Mouse (Mus musculus): ENCODE measurements around the gene Nfx1.

Nfx1 gene

DNA sequence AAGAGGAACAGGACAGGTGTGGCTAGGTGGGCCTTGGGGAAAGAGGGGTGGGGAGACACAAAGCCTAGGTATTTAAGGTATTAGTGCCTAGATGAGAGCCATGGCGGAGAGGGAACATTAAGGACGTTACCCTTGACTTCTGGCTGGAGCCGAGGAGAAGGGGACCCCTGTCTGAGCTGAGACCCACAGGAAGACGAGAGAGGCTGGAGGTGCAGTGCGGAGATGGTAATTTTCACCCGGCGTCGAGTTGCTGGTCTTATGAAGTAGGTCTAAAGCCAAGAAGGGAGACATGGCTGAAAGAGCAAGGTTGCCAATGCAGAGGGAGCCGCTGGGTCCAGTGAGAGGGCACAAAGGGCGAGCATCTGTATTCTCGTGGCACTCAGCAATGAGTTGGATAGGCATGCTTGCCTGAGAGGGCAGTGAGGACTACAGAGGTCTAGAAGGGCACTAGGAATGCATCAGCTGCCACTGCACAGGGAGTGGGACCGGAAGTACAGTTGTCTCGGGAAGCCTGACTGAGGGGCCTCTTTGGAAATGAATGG lies 75.6 kb downstream of the Nfx1 start:
- no peak for DNase-seq (ENCODE audit: extremely low spot score, low spot score)

- DNase-seq (ENCODE audit: extremely low spot score, low spot score) = no peak
Observed at GRCm38 (mm10) chr4:41047524-41048271, 77.0 kb downstream of the Nfx1 start, which contains the start of gene Aqp7. TSS of gene Aqp7 (minus strand) at chr4:41048139.

- DNase-seq (ENCODE audit: extremely low spot score, low spot score) = no peak
Observed at GRCm38 (mm10) chr4:41048926-41049325, 78.2 kb downstream of the Nfx1 start.

DNA sequence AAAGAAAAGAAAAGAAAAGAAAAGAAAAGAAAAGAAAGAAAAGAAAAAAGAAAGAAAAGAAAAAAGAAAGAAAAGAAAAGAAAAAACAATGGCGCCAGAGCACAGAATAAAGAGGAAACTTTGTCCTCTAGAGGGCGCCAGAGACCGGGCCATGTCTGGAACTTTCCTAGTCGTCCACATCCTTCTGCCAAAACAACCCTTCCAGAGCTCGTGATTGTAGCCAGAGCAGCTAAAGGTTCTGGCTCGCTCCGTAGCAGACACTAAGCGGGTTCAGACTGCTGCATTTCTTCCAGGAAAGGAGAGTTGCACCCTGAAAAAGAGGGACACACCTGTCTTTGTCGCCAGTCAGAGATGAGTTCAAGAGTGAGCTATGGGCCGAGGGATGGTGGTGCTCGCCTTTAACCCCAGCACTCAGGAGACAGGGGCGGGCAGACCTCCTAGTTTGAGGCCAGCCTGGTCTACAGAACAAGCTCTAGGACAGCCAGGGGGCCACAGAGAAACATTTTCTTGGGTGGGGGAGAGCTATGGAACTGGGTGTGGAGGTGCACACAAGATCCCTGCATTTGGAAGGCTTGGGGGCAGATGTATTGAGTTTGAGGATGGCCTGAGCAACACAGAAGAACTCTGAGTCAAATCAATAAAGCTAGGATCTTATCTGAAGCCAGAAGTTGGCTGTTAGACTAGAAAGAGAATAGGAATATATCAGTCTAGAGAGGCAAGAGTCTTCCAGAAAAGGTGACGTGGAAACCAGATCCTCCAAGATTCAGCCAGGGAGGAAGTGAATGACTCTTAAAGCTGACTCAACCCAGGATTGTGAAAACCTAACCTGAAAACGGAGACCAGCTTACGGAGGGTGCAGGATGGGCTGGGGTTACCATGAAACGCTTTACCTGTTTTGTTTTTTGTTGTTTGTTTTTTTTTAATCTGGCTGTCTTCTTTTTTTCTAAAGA lies 80.3 kb downstream of the Nfx1 start:
- peak; percentile 86 for DNase-seq (ENCODE audit: extremely low spot score, low spot score)

- no peak for DNase-seq (ENCODE audit: extremely low spot score, low spot score)
Observed at GRCm38 (mm10) chr4:41051781-41052180, 81.1 kb downstream of the Nfx1 start.

GRCm38 (mm10) chr4:41055111-41055510 lies 84.4 kb downstream of the Nfx1 start:
- DNase-seq (ENCODE audit: extremely low spot score, low spot score) = no peak

DNA sequence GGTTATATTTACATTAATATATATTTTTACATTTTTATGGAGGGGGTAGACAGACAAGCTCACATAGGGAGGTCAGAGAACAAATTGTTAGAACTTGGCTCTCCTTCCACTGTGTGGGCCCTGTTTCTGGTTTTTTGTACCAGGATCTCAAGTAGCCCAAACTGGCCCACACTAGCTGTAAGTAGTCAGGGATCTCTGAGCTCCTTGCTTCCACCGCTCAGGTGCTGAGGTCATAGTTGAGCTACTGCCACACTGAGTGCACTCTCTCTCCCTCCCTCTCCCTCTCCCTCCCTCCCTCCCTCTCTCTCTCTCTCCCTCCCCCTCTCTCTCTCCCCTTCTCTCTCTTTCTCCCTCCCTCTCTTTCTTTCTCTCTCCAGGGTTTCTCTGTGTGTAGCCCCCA lies 85.5 kb downstream of the Nfx1 start:
- no peak for DNase-seq (ENCODE audit: extremely low spot score, low spot score)

DNA sequence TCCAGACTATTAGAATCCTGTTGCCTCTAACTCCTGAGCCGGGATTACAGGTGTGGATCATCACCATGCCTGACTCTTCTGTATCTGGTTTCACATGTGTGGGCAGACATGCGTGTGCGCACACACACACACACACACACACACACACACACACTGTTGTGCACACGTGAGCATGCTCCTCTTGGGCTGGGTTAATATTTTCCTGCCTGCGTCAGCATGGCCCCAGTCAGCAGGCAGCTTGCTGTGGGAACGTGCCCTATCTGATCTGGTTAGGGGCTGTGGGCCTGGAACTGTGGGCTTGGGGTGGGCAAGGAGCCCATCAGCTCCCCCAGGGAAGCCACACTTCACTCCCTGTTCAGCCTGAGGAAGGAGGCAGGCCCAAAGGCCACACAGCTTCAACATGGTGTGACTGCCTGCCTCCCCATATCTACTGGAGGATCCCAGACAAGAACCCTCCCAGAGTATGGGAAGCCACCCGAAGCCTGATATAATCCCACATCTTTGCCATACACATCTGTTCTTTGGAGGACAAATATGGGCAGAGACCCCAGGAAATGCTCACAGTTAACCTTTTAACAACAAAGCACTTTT lies 86.1 kb downstream of the Nfx1 start:
- no peak for DNase-seq (ENCODE audit: extremely low spot score, low spot score)

DNA sequence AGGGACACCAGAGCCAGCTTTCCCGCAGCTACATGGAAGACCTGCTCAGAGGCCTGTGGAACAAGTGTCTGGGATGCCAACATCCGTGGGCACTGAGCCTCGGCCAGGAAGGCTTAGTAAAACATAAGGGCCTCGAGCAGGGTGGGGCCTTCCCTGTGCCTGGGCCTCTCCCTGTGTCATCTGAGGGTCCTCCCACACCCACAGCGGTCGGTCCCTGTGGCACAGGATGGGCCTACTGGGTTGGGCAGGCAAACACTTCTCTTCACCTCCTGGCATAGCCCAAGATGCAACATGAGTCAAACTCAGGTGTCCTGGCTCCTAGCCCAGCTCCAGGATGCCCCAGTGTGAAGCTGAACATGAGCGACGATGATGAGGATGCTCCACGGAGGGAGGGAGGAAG lies 86.7 kb downstream of the Nfx1 start:
- DNase-seq (ENCODE audit: extremely low spot score, low spot score) = no peak

DNA sequence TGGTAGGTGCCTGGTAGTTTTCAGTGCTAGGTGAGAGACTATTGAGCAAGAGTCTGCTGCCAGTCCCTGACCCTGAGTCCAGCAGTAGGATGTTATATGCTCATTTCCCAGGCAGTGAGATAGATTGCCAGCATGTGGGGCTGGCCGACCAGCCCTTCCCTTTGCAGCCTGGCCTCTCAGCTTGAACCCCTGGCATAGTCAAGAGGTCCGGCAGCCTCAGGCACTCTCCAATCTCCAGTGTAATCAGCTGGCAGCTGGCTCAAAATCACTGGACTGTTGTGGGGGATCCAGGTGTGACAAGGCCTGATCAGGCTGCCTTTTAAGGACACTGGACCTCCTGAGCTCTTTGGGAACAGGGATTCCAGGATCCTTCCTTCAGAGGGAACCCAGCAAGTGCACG lies 92.6 kb downstream of the Nfx1 start:
- DNase-seq (ENCODE audit: extremely low spot score, low spot score) = no peak

DNA sequence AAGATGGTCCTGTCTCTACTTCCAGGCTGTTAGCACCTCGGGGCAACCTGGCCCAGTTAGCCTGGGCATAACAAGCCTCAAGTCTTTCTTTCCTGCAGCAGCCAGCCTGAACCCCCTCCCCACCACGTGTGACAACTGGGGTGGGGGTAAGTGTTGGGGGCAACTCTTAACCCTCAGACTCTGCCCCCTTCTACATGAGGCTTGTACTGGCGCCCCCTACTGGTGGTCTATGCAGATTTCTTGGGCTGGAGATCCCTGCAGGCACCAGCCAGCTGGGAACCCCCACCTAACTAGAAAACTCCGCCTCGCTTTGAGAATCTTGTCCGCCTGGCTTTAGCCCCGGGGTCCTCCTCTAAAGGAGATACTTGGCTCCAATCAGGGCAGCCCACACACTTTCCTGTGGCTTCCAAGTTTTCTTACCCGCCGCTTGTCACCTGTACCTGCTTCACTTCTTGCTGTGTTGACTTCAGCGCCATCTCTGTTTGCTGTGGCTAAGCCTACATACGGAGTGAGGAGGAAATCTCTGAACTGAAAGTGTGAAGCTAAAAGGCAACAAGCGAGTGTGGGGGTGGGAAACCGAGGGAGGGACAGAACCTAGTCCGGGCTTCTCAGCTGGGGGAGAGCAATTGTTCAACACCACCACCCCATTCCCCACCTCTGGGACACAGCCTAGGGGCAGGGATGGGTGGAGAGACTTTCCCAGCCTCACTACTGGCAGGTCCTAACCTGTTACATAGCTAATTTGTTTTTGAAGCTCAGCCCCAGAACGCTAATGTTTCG lies 93.4 kb downstream of the Nfx1 start:
- peak; percentile 48 for DNase-seq (ENCODE audit: extremely low spot score, low spot score)

DNA sequence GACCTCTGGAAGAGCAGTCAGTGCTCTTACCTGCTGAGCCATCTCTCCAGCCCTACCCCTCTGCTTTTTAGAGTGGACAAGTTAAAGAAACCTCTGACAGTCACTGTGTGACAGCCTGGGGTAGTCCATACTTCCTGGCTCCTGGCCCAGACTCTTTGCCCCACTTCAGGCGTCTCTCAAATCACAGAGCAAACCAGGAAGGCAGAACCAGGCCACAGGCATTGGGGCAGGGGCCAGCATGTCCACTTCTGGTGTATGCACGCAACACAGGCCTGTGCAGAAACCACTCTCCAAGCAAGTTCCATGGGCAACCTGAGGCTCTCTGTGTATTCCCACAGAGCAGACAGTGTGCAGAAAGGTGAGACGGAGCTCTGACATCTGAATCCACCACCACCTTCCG lies 94.5 kb downstream of the Nfx1 start:
- DNase-seq (ENCODE audit: extremely low spot score, low spot score) = no peak

DNA sequence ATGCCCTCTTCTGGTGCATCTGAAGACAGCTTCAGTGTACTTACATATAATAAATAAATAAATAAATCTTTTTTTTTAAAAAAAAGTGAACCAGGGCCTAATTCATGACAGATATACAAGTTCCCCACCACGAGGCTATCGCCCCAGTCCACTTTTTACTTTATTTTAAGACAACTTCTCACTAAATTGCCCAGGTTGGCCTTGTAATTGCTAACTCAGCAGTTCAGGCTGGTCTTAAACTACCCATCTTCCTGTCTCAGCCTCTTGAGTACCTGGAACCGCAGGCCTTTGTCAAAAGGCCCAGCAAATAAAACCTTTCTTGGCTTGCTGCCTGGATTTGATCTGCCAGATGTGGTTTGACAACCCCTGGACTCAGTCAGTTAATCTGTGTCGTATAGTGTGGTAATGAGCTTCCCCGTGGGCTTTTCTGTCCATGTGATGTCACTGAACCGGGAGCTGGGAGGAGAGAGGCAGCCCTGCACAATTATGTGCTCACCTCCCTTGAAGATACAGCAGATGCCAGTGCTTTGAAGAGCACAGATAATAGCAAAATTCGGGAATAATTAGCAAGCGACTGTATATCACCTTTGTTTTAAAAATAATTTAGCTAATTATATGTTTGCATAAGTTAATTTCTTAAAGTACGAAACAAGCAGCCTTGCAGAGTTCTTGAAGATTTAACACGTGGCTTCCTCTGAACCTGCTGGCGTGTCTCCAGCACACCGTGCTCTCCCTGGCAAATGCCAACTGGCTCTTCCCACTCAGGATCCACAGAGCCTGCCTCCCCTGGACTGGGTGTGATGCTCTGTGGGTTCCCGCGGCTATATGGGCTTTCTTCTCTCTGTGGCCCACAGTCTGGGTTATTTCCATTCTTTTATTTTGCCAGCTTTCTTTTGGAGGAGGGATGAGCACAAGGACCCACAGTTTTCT lies 101.1 kb downstream of the Nfx1 start:
- DNase-seq (ENCODE audit: extremely low spot score, low spot score) = no peak

DNA sequence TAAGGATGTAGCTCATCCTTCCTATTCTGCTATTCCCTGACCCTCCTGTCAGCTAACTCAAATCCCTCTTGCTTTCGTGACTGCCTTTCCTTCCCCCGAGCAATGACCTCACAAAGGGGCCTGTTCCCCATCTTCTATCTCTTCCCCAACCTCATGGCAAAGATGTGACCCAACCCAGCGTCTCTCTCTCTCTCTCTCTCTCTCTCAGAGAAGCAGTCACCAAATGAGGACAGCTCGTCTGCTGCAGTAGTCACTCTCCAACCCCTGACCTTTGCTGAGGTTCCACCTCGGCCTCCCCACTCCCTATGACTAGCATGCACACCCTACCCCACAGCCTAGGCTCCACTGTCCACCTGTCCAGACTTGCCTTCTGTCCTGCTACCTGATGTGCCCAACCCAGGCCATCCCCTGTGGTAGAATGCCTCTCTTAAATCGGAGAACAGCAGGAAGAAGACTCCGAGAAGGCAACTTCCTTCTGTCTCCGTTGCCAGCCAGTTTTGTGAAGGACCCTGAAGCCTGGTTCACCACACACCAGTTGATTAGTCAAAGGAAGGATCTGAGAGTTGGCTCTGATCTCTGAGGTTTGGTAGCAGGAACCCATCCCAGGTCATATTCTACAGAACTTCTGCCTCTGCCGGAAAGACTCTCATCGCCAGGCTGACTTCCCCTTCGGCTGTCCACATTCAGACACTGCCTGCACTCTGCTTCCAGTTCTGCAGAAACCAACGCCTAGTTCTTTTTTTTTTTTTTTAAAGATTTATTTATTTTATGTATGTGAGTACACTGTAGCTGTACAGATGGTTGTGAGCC lies 102.5 kb downstream of the Nfx1 start:
- DNase-seq (ENCODE audit: extremely low spot score, low spot score) = no peak

GRCm38 (mm10) chr4:41074461-41074860 lies 103.8 kb downstream of the Nfx1 start:
- DNase-seq (ENCODE audit: extremely low spot score, low spot score) = no peak

Data from neural tube, embryonic 10.5 days (tissue).